Mouse (Mus musculus) embryonic facial prominence, embryonic 14.5 days (tissue): ENCODE data around the gene Sfxn3. TPM values are rescaled to one million over a fixed set of nuclear protein-coding genes. Genes with fewer than 3 reads are reported as not detected.
"Not testable (repeated sequence)": the region's sequence is repeated elsewhere in the genome, so short reads cannot be mapped to it uniquely, and the experiment has no call there.

ENCODE experiments used
- ATAC-seq: fragments of 200-750 bp; cut with Nextera tagmentation; 2 replicates; pipeline ENCODE4 v1.8.0; 2017; ENCODE audit warnings: low read depth, moderate number of reproducible peaks, moderate TSS enrichment
- DNase-seq: peaks from one replicate; pipeline ENCODE4 v3.0.0-alpha.2; 2015; ENCODE audit warnings: low spot score
- H3K27ac ChIP-seq: fragments of 300-500 bp; sonication (generic); replicated peaks from 2 replicates; pipeline ENCODE4 v1.5.1; 2014; ENCODE audit warnings: low read depth, mild to moderate bottlenecking, low read length, moderate library complexity
- H3K27me3 ChIP-seq: fragments of 300-500 bp; sonication (generic); replicated peaks from 2 replicates; pipeline ENCODE4 v1.6.1; 2014; ENCODE audit warnings: low read length; ENCODE audit not compliant: control insufficient read depth, insufficient read depth
- H3K36me3 ChIP-seq: fragments of 300-500 bp; sonication (generic); 2 replicates; pipeline ENCODE4 v1.6.1; 2014; ENCODE audit warnings: low read length, mixed read lengths; ENCODE audit not compliant: control insufficient read depth, insufficient read depth
- H3K4me1 ChIP-seq: fragments of 300-500 bp; sonication (generic); 2 replicates; pipeline ENCODE4 v1.6.1; 2014; ENCODE audit warnings: antibody characterized with exemption, low read length; ENCODE audit not compliant: control insufficient read depth, insufficient read depth
- H3K4me2 ChIP-seq: fragments of 300-500 bp; sonication (generic); 2 replicates; pipeline ENCODE4 v1.6.1; 2014; ENCODE audit warnings: low read depth, mild to moderate bottlenecking, low read length, moderate library complexity, mixed read lengths
- H3K4me3 ChIP-seq: fragments of 300-500 bp; sonication (generic); 2 replicates; pipeline ENCODE4 v1.5.1; 2014; ENCODE audit warnings: low read depth, mild to moderate bottlenecking, low read length
- H3K9ac ChIP-seq: fragments of 300-500 bp; sonication (generic); 2 replicates; pipeline ENCODE4 v1.6.1; 2014; ENCODE audit warnings: low read depth, mild to moderate bottlenecking, low read length, moderate library complexity, mixed read lengths
- H3K9me3 ChIP-seq: fragments of 300-500 bp; sonication (generic); 2 replicates; pipeline ENCODE4 v1.6.1; 2016; ENCODE audit warnings: low read length; ENCODE audit not compliant: control insufficient read depth
- WGBS: fragments of 180-500 bp; shearing (Covaris S2); extraction: QIAGEN DNeasy Blood & Tissue Kit; methylation state at CpG from one replicate; pipeline ENCODE4 v1.1.7; 2014; 5-methylcytosine and 5-hydroxymethylcytosine counted together
- polyA plus RNA-seq: library from polyadenylated mRNA; unstranded; fragments of >200 nt; fragmentation: Nextera tagmentation; extraction: Ambion mirVana; gene quantifications from 2 replicates; pipeline ENCODE4 v1.2.1, GENCODE M21; 2014

The Sfxn3 gene
- polyA plus RNA-seq, 1 experiment from 2014 or later: 31.1 TPM

GRCm38 (mm10) chr19:45032570-45033332 lies 14.6 kb upstream of the Sfxn3 start:
- Histone ChIP-seq H3K36me3 (peaks cover 12% of the 10 kb centered on the region), H3K27ac (no peak overlapping the region), H3K4me3 (no peak overlapping the region), H3K4me2 (no peak overlapping the region), H3K4me1 (0 out of 2 replicates have a peak, but pooled peaks cover 2% of the 10 kb centered on the region), H3K9me3 (no peaks in the 10 kb centered on the region), H3K27me3 (no peaks in the 10 kb centered on the region), H3K9ac (no peak overlapping the region)
- DNase-seq (peak; percentile 47), ATAC-seq (no peak)
- WGBS: 52% methylated on average over 17 of the region's 17 CpGs

GRCm38 (mm10) chr19:45036867-45037266 lies 10.4 kb upstream of the Sfxn3 start:
- no peak overlapping the region for H3K4me2 ChIP-seq
- ATAC-seq (0 out of 2 replicates have a peak, but pooled peaks have one; percentile 5), DNase-seq (no peak)

GRCm38 (mm10) chr19:45038198-45038597 lies 9.1 kb upstream of the Sfxn3 start:
- not testable (repeated sequence) for H3K4me2 ChIP-seq, ATAC-seq, DNase-seq, H3K9ac ChIP-seq, H3K27ac ChIP-seq, H3K4me1 ChIP-seq, H3K4me3 ChIP-seq, H3K9me3 ChIP-seq, H3K36me3 ChIP-seq, H3K27me3 ChIP-seq
- WGBS: 88% methylated on average over 7 of the region's 7 CpGs

More at GRCm38 (mm10) chr19:45036867-45037266, 10.4 kb upstream of the Sfxn3 start:
- Histone ChIP-seq H3K9me3 (no peaks in the 10 kb centered on the region), H3K27me3 (no peaks in the 10 kb centered on the region), H3K36me3 (no peaks in the 10 kb centered on the region), H3K4me3 (no peak overlapping the region), H3K27ac (no peak overlapping the region), H3K4me1 (no peaks in the 10 kb centered on the region), H3K9ac (no peak overlapping the region)
- 48% methylated on average over 6 of the region's 16 CpGs for WGBS

- no peak overlapping the region for H3K9ac ChIP-seq
- no peak overlapping the region for H3K27ac ChIP-seq
- H3K9me3 ChIP-seq: no peaks in the 10 kb centered on the region
- ATAC-seq (no peak), DNase-seq (no peak)
- 53% methylated on average over 10 of the region's 13 CpGs for WGBS
- H3K4me3 ChIP-seq: no peak overlapping the region
- peaks cover 6% of the 10 kb centered on the region; the same call in 1 of the 2 replicates for H3K27me3 ChIP-seq
- H3K36me3 ChIP-seq: no peaks in the 10 kb centered on the region
- H3K4me2 ChIP-seq: no peak overlapping the region
- H3K4me1 ChIP-seq: no peaks in the 10 kb centered on the region
Measured at GRCm38 (mm10) chr19:45040214-45040613, 7.1 kb upstream of the Sfxn3 start.

GRCm38 (mm10) chr19:45044389-45044927 lies 2.8 kb upstream of the Sfxn3 start:
- Histone ChIP-seq H3K27ac (no peak overlapping the region), H3K36me3 (0 out of 2 replicates have a peak, but pooled peaks cover 2% of the 10 kb centered on the region), H3K4me3 (no peak overlapping the region), H3K4me2 (no peak overlapping the region), H3K9me3 (no peaks in the 10 kb centered on the region), H3K9ac (no peak overlapping the region), H3K27me3 (peaks cover 7% of the 10 kb centered on the region; the same call in 1 of the 2 replicates), H3K4me1 (peaks cover 20% of the 10 kb centered on the region)
- DNase-seq: no peak
- no peak for ATAC-seq
- 61% methylated on average over 11 of the region's 11 CpGs for WGBS

- Histone ChIP-seq H3K27me3 (peaks cover 7% of the 10 kb centered on the region; the same call in 1 of the 2 replicates), H3K4me3 (no peak overlapping the region), H3K4me1 (peaks cover 20% of the 10 kb centered on the region), H3K27ac (no peak overlapping the region), H3K9me3 (no peaks in the 10 kb centered on the region), H3K9ac (no peak overlapping the region), H3K36me3 (peaks cover 6% of the 10 kb centered on the region), H3K4me2 (no peak overlapping the region)
- DNase-seq: no peak
- ATAC-seq: no peak
- 34% methylated on average over 13 of the region's 15 CpGs for WGBS
Measured at GRCm38 (mm10) chr19:45045236-45045635, 2.1 kb upstream of the Sfxn3 start.

- H3K27me3 ChIP-seq: peaks cover 7% of the 10 kb centered on the region; the same call in 1 of the 2 replicates
- 63% methylated on average over 5 of the region's 5 CpGs for WGBS
- DNase-seq: no peak
- H3K36me3 ChIP-seq: peaks cover 10% of the 10 kb centered on the region
- ATAC-seq: no peak
- peak within 1 kb of the TSS; percentile 79 for H3K4me2 ChIP-seq
- H3K4me3 ChIP-seq: peak within 1 kb of the TSS; percentile 51
- H3K9me3 ChIP-seq: no peaks in the 10 kb centered on the region
- H3K4me1 ChIP-seq: peaks cover 20% of the 10 kb centered on the region
- no peak within 1 kb of the TSS; the same call in 1 of the 2 replicates for H3K27ac ChIP-seq
- peak within 1 kb of the TSS; percentile 70 for H3K9ac ChIP-seq
Measured at GRCm38 (mm10) chr19:45045651-45046050, 1.7 kb upstream of the Sfxn3 start, which contains the start of gene Pdzd7. TSS of gene Pdzd7 (minus strand) at chr19:45045717.

- peaks cover 19% of the 10 kb centered on the region for H3K36me3 ChIP-seq
- H3K4me2 ChIP-seq: peak overlapping the region; percentile 79
- H3K27me3 ChIP-seq: peaks cover 7% of the 10 kb centered on the region; the same call in 1 of the 2 replicates
- H3K9me3 ChIP-seq: no peaks in the 10 kb centered on the region
- peak overlapping the region; percentile 70 for H3K9ac ChIP-seq
- ATAC-seq (peak; percentile 68), DNase-seq (peak; percentile 93)
- 3% methylated on average over 31 of the region's 34 CpGs for WGBS
- H3K4me1 ChIP-seq: peaks cover 20% of the 10 kb centered on the region
- peak overlapping the region; percentile 94 for H3K27ac ChIP-seq
- H3K4me3 ChIP-seq: peak overlapping the region; percentile 51
Measured at GRCm38 (mm10) chr19:45046523-45047321, 581 bp upstream of the Sfxn3 start.
